Mouse (Mus musculus): Measurements from ENCODE around the gene Hmgcs2. TPM values are rescaled to one million over a fixed set of nuclear protein-coding genes. Genes with fewer than 3 reads are reported as not detected.

The Hmgcs2 gene
- polyA plus RNA-seq, 1 experiment from 2014 or later, result 149 TPM

DNA sequence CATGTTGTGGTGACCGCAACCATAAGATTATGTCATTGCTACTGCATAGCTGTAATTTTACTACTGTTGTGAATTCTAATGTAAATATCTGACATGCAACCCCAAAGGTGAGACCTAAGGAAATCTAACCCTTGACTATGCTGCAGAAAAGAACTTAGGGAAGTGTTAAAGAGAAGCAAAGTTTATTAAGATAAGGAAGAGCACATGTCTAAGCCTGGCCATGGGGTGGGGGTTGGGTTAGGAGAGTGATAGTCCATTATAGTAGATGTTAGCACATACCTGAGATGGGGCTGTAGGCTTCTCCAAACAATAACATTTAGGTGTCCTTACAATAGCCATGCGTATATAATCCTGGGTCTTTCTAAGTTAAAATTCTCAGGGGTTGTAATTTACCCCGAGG, 63.0 kb downstream of the Hmgcs2 start:
- 84% methylated on average over 3 of the region's 3 CpGs for WGBS
- Histone ChIP-seq H3K27ac (no peak overlapping the region), H3K36me3 (no peaks in the 10 kb centered on the region), H3K4me1 (replicated peaks) (peaks cover 5% of the 10 kb centered on the region; the same call in 1 of the 2 replicates), H3K4me2 (replicated peaks) (no peak overlapping the region), H3K9ac (no peak overlapping the region), H3K9me3 (no peaks in the 10 kb centered on the region), H3K27me3 (replicated peaks) (no peaks in the 10 kb centered on the region), H3K4me3 (replicated peaks) (no peak overlapping the region)
- no peak for ATAC-seq

DNA sequence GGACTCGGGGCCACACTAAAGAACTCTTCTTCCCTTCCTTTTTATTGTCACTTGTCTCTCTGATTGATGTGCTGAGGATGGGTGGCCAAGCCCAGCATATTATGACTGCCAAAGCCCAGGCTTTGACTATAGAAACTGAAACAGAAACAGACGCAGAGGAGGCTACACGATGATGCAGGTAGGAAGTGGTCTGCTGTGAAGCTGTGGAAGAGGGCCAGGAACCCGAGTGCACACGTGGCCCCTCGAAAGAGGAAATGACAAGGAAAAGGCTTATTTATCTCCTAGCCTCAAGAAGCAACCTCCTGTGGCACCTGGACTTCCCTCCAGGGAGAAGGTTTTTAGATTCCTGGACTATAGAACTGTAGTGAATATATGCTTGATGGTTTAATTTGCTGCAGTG, 67.9 kb downstream of the Hmgcs2 start:
- peak; percentile 20; the same call in 1 of the 2 replicates for ATAC-seq

DNA sequence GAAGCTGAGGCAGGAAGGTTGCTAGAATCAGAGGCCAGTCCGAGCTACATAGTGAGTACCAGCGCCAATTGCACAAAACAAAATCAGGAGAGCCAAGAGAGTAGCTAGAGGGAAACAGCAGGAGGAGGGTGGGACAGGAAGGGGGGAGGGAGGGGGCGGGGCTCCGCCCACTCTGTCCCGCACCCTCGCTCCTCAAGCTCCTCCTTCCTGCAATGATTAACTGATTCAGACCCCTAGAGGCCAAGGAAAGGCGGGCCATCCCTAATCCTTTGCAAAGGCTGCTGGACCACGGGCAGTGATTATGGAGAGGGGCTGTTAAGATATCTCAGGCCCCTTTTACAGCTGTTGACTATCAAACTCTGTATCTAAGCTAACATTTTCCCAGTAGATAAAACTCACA, 68.5 kb downstream of the Hmgcs2 start:
- Histone ChIP-seq H3K4me1 (replicated peaks) (no peaks in the 10 kb centered on the region), H3K4me2 (replicated peaks) (no peak overlapping the region), H3K9ac (no peak overlapping the region), H3K36me3 (no peaks in the 10 kb centered on the region), H3K27ac (no peak overlapping the region), H3K9me3 (no peaks in the 10 kb centered on the region), H3K4me3 (replicated peaks) (no peak overlapping the region), H3K27me3 (replicated peaks) (no peaks in the 10 kb centered on the region)
- ATAC-seq, result peak; percentile 71
- WGBS, result 21% methylated on average over 8 of the region's 8 CpGs

More for the DNA sequence above, 67.9 kb downstream of the Hmgcs2 start:
- no peaks in the 10 kb centered on the region for H3K9me3 ChIP-seq
- H3K4me3 ChIP-seq (replicated peaks), result no peak overlapping the region
- H3K4me1 ChIP-seq (replicated peaks), result no peaks in the 10 kb centered on the region
- H3K4me2 ChIP-seq (replicated peaks), result 0 out of 2 replicates have a peak overlapping the region, but pooled peaks have one; percentile 7
- H3K36me3 ChIP-seq, result no peaks in the 10 kb centered on the region
- 67% methylated on average over 6 of the region's 6 CpGs for WGBS
- H3K9ac ChIP-seq, result no peak overlapping the region
- no peaks in the 10 kb centered on the region for H3K27me3 ChIP-seq (replicated peaks)
- H3K27ac ChIP-seq, result no peak overlapping the region

- WGBS, result 29% methylated on average over 7 of the region's 7 CpGs
- Histone ChIP-seq H3K4me1 (replicated peaks) (no peaks in the 10 kb centered on the region), H3K4me3 (replicated peaks) (no peak overlapping the region), H3K9ac (no peak overlapping the region), H3K4me2 (replicated peaks) (no peak overlapping the region), H3K27ac (no peak overlapping the region), H3K9me3 (no peaks in the 10 kb centered on the region), H3K27me3 (replicated peaks) (no peaks in the 10 kb centered on the region), H3K36me3 (no peaks in the 10 kb centered on the region)
- no peak for ATAC-seq
These were observed 73.7 kb downstream of the Hmgcs2 start for GRCm38 (mm10) chr3:98353892-98354291.

DNA sequence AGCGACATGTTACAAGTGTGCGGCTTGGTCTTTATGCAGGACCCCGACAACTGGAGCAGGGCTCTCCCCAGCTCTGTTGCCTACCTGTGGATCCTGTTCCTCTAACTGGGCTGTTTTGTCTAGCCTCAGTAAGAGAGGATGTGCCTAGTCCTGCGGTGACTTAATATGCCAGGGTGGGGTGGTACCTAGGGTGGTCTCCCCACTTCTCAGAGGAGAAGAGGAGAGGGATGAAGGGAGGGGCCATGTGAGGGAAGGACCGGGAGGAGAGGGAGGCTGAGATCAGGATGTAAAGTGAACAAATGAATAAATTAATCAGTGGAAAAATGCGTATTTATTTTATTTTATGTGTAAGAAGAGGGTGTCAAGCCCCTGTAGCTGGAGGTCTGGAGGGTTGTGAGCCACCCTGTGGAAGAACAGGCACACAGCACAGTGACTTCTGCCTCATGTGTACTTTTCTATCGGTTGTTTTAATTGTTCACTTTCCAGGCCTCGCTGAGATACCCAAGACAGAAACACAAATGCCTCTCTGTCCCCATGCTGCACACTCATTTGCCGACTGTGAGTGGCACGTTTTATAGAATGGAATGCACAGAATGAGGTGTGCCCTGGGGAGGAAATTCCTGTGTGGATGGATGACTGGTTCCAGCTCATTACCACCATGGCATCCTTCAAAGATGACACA, 75.2 kb downstream of the Hmgcs2 start:
- Histone ChIP-seq H3K36me3 (no peaks in the 10 kb centered on the region), H3K9me3 (no peaks in the 10 kb centered on the region), H3K27ac (no peak overlapping the region), H3K9ac (no peak overlapping the region), H3K27me3 (replicated peaks) (no peaks in the 10 kb centered on the region), H3K4me3 (replicated peaks) (no peak overlapping the region), H3K4me1 (replicated peaks) (no peaks in the 10 kb centered on the region), H3K4me2 (replicated peaks) (no peak overlapping the region)
- 0 out of 2 replicates have a peak, but pooled peaks have one; percentile 31 for ATAC-seq
- WGBS, result 63% methylated on average over 10 of the region's 10 CpGs

- H3K4me2 ChIP-seq (replicated peaks), result no peak overlapping the region
- H3K9me3 ChIP-seq, result no peaks in the 10 kb centered on the region
- no peak overlapping the region for H3K4me3 ChIP-seq (replicated peaks)
- 0 out of 2 replicates have a peak, but pooled peaks have one; percentile 4 for ATAC-seq
- no peaks in the 10 kb centered on the region for H3K36me3 ChIP-seq
- no peaks in the 10 kb centered on the region for H3K4me1 ChIP-seq (replicated peaks)
- H3K9ac ChIP-seq, result no peak overlapping the region
- whole genome bisulfite sequencing, result 65% methylated on average over 6 of the region's 6 CpGs
- no peak overlapping the region for H3K27ac ChIP-seq
- no peaks in the 10 kb centered on the region for H3K27me3 ChIP-seq (replicated peaks)
These were observed 75.8 kb downstream of the Hmgcs2 start for GRCm38 (mm10) chr3:98356026-98356365.

- no peak overlapping the region for H3K4me2 ChIP-seq (replicated peaks)
- H3K4me1 ChIP-seq (replicated peaks), result no peaks in the 10 kb centered on the region
- no peaks in the 10 kb centered on the region for H3K9me3 ChIP-seq
- no peaks in the 10 kb centered on the region for H3K27me3 ChIP-seq (replicated peaks)
- WGBS, result 69% methylated on average over 3 of the region's 3 CpGs
- no peak overlapping the region for H3K27ac ChIP-seq
- H3K36me3 ChIP-seq, result no peaks in the 10 kb centered on the region
- H3K4me3 ChIP-seq (replicated peaks), result no peak overlapping the region
- H3K9ac ChIP-seq, result no peak overlapping the region
- no peak for ATAC-seq
These were observed 76.6 kb downstream of the Hmgcs2 start for GRCm38 (mm10) chr3:98356632-98357370.

Other genes with a start within 250 kb of the Hmgcs2 start
- not detected in 2 replicates for gene Adam30, start 119.8 kb upstream of the Hmgcs2 start, polyA plus RNA-seq (2015; fragmentation: Nextera tagmentation; extraction: Ambion mirVana)
- 14.3 and 18.3 TPM in 2 replicates for gene Reg4, start 58.3 kb upstream of the Hmgcs2 start, polyA plus RNA-seq (2015; fragmentation: Nextera tagmentation; extraction: Ambion mirVana)
- 291 and 356 TPM in 2 replicates for gene Phgdh, start 59.6 kb downstream of the Hmgcs2 start, polyA plus RNA-seq (2015; fragmentation: Nextera tagmentation; extraction: Ambion mirVana)
- gene Zfp697, start 102.0 kb downstream of the Hmgcs2 start, polyA plus RNA-seq (2015; fragmentation: Nextera tagmentation; extraction: Ambion mirVana), result 7.1 and 7.2 TPM in 2 replicates
- not detected in 2 replicates for gene Gm4450, start 176.7 kb downstream of the Hmgcs2 start, polyA plus RNA-seq (2015; fragmentation: Nextera tagmentation; extraction: Ambion mirVana)
- not detected in 2 replicates for gene Hsd3b4, start 230.1 kb downstream of the Hmgcs2 start, polyA plus RNA-seq (2015; fragmentation: Nextera tagmentation; extraction: Ambion mirVana)

Data from intestine, embryonic 15.5 days (tissue).